Mouse (Mus musculus): ENCODE data around the gene Tns3. TPM values are rescaled to one million over a fixed set of nuclear protein-coding genes. Genes with fewer than 3 reads are reported as not detected.

Gene Tns3
- polyA plus RNA-seq, 1 experiment from 2014 or later, result 5.5 TPM

DNA sequence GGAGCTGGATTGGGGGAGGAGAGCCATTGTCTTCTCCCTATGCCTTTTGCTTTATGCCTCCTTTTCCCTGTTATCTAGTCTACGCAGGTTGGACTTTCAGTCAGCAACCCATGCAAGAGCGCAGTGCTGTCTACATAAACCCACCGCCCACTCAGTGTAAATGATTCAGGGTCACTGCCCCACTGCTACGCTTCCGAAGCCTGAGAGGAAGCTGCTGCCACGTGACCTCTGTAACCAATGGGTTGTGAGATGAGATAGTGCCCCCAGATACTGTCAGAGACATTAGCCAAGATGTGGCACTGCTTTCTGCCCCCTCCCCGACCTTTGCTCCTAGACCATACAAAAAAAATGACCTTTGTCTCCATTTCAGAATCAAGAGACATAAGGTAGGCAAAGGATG lies 268.0 kb downstream of the Tns3 start:
- Histone ChIP-seq H3K9ac (replicated peaks; ENCODE audit: low read depth, low read length) (no peak overlapping the region), H3K4me1 (ENCODE audit: control insufficient read depth, insufficient read depth, low read length) (no peaks in the 10 kb centered on the region), H3K27me3 (ENCODE audit: control insufficient read depth, insufficient read depth, low read length) (no peaks in the 10 kb centered on the region), H3K27ac (ENCODE audit: low read depth, low read length) (no peak overlapping the region), H3K4me2 (ENCODE audit: low read depth, low read length) (no peak overlapping the region), H3K9me3 (ENCODE audit: control insufficient read depth, low read length) (no peaks in the 10 kb centered on the region), H3K4me3 (ENCODE audit: low read depth, low read length) (no peak overlapping the region), H3K36me3 (ENCODE audit: control insufficient read depth, insufficient read depth, low read length) (no peaks in the 10 kb centered on the region)
- ATAC-seq (ENCODE audit: low read depth), result no peak
- 89% methylated on average over 7 of the region's 7 CpGs for WGBS

- no peaks in the 10 kb centered on the region for H3K9me3 ChIP-seq (ENCODE audit: control insufficient read depth, low read length)
- no peak for ATAC-seq (ENCODE audit: low read depth)
- no peak overlapping the region for H3K4me3 ChIP-seq (ENCODE audit: low read depth, low read length)
- H3K36me3 ChIP-seq (ENCODE audit: control insufficient read depth, insufficient read depth, low read length), result no peaks in the 10 kb centered on the region
- no peak overlapping the region for H3K4me2 ChIP-seq (ENCODE audit: low read depth, low read length)
- H3K9ac ChIP-seq (replicated peaks; ENCODE audit: low read depth, low read length), result no peak overlapping the region
- no peaks in the 10 kb centered on the region for H3K27me3 ChIP-seq (ENCODE audit: control insufficient read depth, insufficient read depth, low read length)
- 85% methylated on average over 5 of the region's 5 CpGs for WGBS
- no peak overlapping the region for H3K27ac ChIP-seq (ENCODE audit: low read depth, low read length)
- no peaks in the 10 kb centered on the region for H3K4me1 ChIP-seq (ENCODE audit: control insufficient read depth, insufficient read depth, low read length)
Observed at GRCm38 (mm10) chr11:8391564-8391963, 272.8 kb downstream of the Tns3 start.

DNA sequence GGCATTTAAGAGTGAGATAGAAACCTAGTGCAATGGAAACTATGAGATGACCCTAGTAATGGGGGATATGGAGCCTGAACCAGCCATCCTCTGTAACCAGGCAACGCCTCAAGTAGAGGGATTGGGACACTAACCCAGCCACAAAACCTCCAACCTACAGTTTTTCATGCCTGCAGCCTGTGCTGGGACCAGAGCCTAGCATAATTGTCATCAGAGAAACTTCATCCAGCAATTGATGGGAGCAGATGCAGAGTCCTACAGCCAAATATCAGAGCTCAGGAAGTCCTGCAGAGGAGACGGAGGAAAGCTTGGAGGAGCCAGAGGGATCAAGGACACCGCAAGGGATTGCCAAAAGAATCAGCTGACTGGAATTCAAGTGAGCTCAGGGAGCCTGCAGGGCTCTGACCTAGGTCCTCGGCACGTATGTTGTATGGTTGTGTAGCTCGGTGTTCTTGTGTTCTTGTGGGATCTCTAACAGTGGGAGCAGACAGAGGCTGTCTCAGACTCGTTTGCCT lies 278.4 kb downstream of the Tns3 start:
- Histone ChIP-seq H3K9me3 (ENCODE audit: control insufficient read depth, low read length) (no peaks in the 10 kb centered on the region), H3K4me3 (ENCODE audit: low read depth, low read length) (no peak overlapping the region), H3K4me1 (ENCODE audit: control insufficient read depth, insufficient read depth, low read length) (no peaks in the 10 kb centered on the region), H3K36me3 (ENCODE audit: control insufficient read depth, insufficient read depth, low read length) (no peaks in the 10 kb centered on the region), H3K27me3 (ENCODE audit: control insufficient read depth, insufficient read depth, low read length) (no peaks in the 10 kb centered on the region), H3K27ac (ENCODE audit: low read depth, low read length) (no peak overlapping the region), H3K9ac (replicated peaks; ENCODE audit: low read depth, low read length) (no peak overlapping the region), H3K4me2 (ENCODE audit: low read depth, low read length) (no peak overlapping the region)
- ATAC-seq (ENCODE audit: low read depth), result no peak
- whole genome bisulfite sequencing, result 82% methylated on average over 7 of the region's 7 CpGs

Measured in neural tube, embryonic 14.5 days (tissue).